Mouse (Mus musculus): ENCODE results near the gene Mageb18.
"Not testable (repeated sequence)": the region's sequence is repeated elsewhere in the genome, so short reads cannot be mapped to it uniquely, and the experiment has no call there.

Gene Mageb18

GRCm38 (mm10) chrX:92599472-92599871 lies at the start of gene Mageb18:
TSS of gene Mageb18 (minus strand) at chrX:92599572.
- no peaks in the 10 kb centered on the region for H3K27me3 ChIP-seq (ENCODE audit: insufficient read depth, low read length)
- no peak within 1 kb of the TSS for H3K4me3 ChIP-seq (replicated peaks; ENCODE audit: low read length)
- no peaks in the 10 kb centered on the region for H3K4me1 ChIP-seq (replicated peaks; ENCODE audit: low read depth, low read length)
- no peaks in the 10 kb centered on the region for H3K36me3 ChIP-seq (ENCODE audit: insufficient read depth, low read length)
- H3K9me3 ChIP-seq (ENCODE audit: low read length), result no peaks in the 10 kb centered on the region
- TF ChIP-seq CTCF (conservative IDR thresholded peaks at IDR 0.05; ENCODE audit: low read length), result no peak
- TF ChIP-seq POU5F1 (IDR thresholded peaks at IDR 0.05; ENCODE audit: borderline replicate concordance, low read length), result no peak
- TF ChIP-seq NANOG (IDR thresholded peaks at IDR 0.05; ENCODE audit: borderline replicate concordance, low read length), result no peak

DNA sequence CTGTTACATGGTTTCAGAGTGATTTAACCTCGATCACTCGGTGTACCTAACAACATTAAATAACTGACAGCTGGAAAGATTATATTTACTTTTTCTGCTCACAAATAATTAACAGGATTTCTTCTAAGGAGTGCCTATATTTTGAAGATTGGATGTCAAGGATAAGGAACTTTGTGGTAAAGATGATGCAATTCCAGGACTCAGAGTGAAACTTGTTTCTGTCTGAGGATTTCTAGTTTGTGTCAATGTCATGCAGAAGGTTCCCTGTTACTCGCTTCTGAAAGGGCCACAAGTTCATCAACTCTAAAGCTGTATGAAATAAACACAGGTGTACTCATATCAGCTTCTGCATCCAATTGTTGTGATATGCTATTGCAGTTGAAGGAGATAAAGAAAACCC lies 13.4 kb upstream of the Mageb18 start:
- Histone ChIP-seq H3K4me3 (replicated peaks; ENCODE audit: low read length) (no peak overlapping the region), H3K27me3 (ENCODE audit: insufficient read depth, low read length) (no peaks in the 10 kb centered on the region), H3K4me1 (replicated peaks; ENCODE audit: low read depth, low read length) (no peaks in the 10 kb centered on the region), H3K36me3 (ENCODE audit: insufficient read depth, low read length) (no peaks in the 10 kb centered on the region), H3K9me3 (ENCODE audit: low read length) (peaks cover 6% of the 10 kb centered on the region; the same call in 1 of the 2 replicates)
- TF ChIP-seq NANOG (IDR thresholded peaks at IDR 0.05; ENCODE audit: borderline replicate concordance, low read length) (no peak), POU5F1 (IDR thresholded peaks at IDR 0.05; ENCODE audit: borderline replicate concordance, low read length) (no peak), CTCF (conservative IDR thresholded peaks at IDR 0.05; ENCODE audit: low read length) (no peak)

GRCm38 (mm10) chrX:92610466-92610865 lies 11.1 kb upstream of the Mageb18 start:
- H3K36me3 ChIP-seq (ENCODE audit: insufficient read depth, low read length), result no peaks in the 10 kb centered on the region
- no peaks in the 10 kb centered on the region for H3K27me3 ChIP-seq (ENCODE audit: insufficient read depth, low read length)
- TF ChIP-seq CTCF (conservative IDR thresholded peaks at IDR 0.05; ENCODE audit: low read length) (no peak), POU5F1 (IDR thresholded peaks at IDR 0.05; ENCODE audit: borderline replicate concordance, low read length) (no peak), NANOG (IDR thresholded peaks at IDR 0.05; ENCODE audit: borderline replicate concordance, low read length) (no peak)
- peaks cover 6% of the 10 kb centered on the region; the same call in 1 of the 2 replicates for H3K9me3 ChIP-seq (ENCODE audit: low read length)
- no peaks in the 10 kb centered on the region for H3K4me1 ChIP-seq (replicated peaks; ENCODE audit: low read depth, low read length)
- H3K4me3 ChIP-seq (replicated peaks; ENCODE audit: low read length), result no peak overlapping the region

GRCm38 (mm10) chrX:92597324-92597723 lies 2.0 kb downstream of the Mageb18 start:
- no peaks in the 10 kb centered on the region for H3K9me3 ChIP-seq (ENCODE audit: low read length)
- H3K36me3 ChIP-seq (ENCODE audit: insufficient read depth, low read length), result no peaks in the 10 kb centered on the region
- H3K4me3 ChIP-seq (replicated peaks; ENCODE audit: low read length), result no peak overlapping the region
- no peak for TF ChIP-seq NANOG (IDR thresholded peaks at IDR 0.05; ENCODE audit: borderline replicate concordance, low read length)
- 0 out of 2 replicates have a peak, but pooled peaks have one; percentile 15 for TF ChIP-seq CTCF (conservative IDR thresholded peaks at IDR 0.05; ENCODE audit: low read length)
- H3K27me3 ChIP-seq (ENCODE audit: insufficient read depth, low read length), result no peaks in the 10 kb centered on the region
- no peaks in the 10 kb centered on the region for H3K4me1 ChIP-seq (replicated peaks; ENCODE audit: low read depth, low read length)

DNA sequence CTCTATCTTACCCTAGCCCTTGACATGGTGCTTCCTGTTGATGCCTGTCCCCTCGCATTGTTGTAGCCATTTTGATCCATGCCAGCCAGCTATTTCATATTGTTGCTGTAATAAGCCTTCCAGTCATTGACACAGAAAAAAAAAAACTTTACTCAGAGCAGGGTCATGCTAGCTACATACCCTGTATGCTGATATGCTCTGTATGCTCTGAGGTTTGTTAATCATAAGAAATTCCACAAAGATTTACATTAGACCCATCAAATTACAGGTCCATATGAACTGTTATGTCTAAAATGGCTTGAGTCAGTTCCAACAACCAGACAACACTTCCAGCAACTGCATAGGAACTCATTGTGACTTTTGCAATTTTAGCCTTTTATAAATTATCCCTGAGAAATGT lies 71.5 kb downstream of the Mageb18 start:
- H3K27me3 ChIP-seq (ENCODE audit: insufficient read depth, low read length), result no peaks in the 10 kb centered on the region
- H3K4me1 ChIP-seq (replicated peaks; ENCODE audit: low read depth, low read length), result no peaks in the 10 kb centered on the region
- no peaks in the 10 kb centered on the region for H3K9me3 ChIP-seq (ENCODE audit: low read length)
- H3K4me3 ChIP-seq (replicated peaks; ENCODE audit: low read length), result no peak overlapping the region
- H3K36me3 ChIP-seq (ENCODE audit: insufficient read depth, low read length), result no peaks in the 10 kb centered on the region
- TF ChIP-seq NANOG (IDR thresholded peaks at IDR 0.05; ENCODE audit: borderline replicate concordance, low read length), result no peak
- TF ChIP-seq POU5F1 (IDR thresholded peaks at IDR 0.05; ENCODE audit: borderline replicate concordance, low read length), result no peak
- no peak for TF ChIP-seq CTCF (conservative IDR thresholded peaks at IDR 0.05; ENCODE audit: low read length)

DNA sequence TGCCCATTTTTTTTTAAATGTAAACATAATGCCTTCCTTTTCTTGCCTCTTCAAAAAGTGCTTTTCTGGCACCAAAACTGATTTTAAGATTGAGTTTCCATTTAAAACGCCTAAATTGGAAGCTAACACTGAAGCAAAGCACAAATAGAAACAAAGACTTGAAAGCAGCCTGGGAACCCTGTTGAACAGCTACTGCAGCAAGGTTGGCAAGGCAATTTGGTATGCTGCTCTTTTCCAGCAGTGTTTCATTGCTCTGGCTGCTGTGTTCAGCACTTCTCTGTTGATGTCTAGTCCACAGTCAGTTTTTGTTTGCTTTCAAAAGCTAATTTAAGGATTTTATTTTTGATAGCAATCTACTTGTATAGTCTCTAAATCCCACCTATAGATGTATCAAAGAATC lies 101.1 kb downstream of the Mageb18 start:
- Histone ChIP-seq H3K9me3 (ENCODE audit: low read length) (no peaks in the 10 kb centered on the region), H3K36me3 (ENCODE audit: insufficient read depth, low read length) (no peaks in the 10 kb centered on the region), H3K4me3 (replicated peaks; ENCODE audit: low read length) (no peak overlapping the region), H3K4me1 (replicated peaks; ENCODE audit: low read depth, low read length) (no peaks in the 10 kb centered on the region), H3K27me3 (ENCODE audit: insufficient read depth, low read length) (no peaks in the 10 kb centered on the region)
- TF ChIP-seq POU5F1 (IDR thresholded peaks at IDR 0.05; ENCODE audit: borderline replicate concordance, low read length) (no peak), NANOG (IDR thresholded peaks at IDR 0.05; ENCODE audit: borderline replicate concordance, low read length) (no peak), CTCF (conservative IDR thresholded peaks at IDR 0.05; ENCODE audit: low read length) (no peak)

- not testable (repeated sequence) for H3K9me3 ChIP-seq (ENCODE audit: low read length); H3K4me1 ChIP-seq (replicated peaks; ENCODE audit: low read depth, low read length); H3K27me3 ChIP-seq (ENCODE audit: insufficient read depth, low read length); H3K4me3 ChIP-seq (replicated peaks; ENCODE audit: low read length); H3K36me3 ChIP-seq (ENCODE audit: insufficient read depth, low read length)
Observed at GRCm38 (mm10) chrX:92489649-92490048, 109.7 kb downstream of the Mageb18 start, which contains the start of gene Gm5941. TSS of gene Gm5941 (plus strand) at chrX:92489949.

DNA sequence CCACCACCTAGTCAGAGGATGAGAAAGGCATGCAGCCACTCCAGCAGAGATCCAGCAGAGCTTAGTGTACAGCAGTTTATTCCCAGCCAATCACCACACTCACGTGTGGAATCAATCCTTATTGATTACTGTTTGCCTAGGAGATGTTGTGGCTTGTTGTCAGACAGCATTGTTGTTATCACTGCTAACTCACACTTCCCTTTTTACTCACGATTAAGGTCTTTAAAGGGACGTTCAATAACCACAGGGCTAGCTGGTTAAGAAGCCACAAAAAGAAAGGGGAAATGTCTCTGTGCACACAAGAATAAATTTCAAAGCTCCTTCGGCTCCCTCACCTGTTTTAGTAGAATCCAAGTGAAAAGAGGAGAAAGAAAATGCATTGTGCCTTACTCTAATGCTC lies 134.6 kb downstream of the Mageb18 start:
- Histone ChIP-seq H3K27me3 (ENCODE audit: insufficient read depth, low read length) (no peaks in the 10 kb centered on the region), H3K4me1 (replicated peaks; ENCODE audit: low read depth, low read length) (no peaks in the 10 kb centered on the region), H3K4me3 (replicated peaks; ENCODE audit: low read length) (no peak overlapping the region), H3K36me3 (ENCODE audit: insufficient read depth, low read length) (no peaks in the 10 kb centered on the region), H3K9me3 (ENCODE audit: low read length) (no peaks in the 10 kb centered on the region)
- TF ChIP-seq NANOG (IDR thresholded peaks at IDR 0.05; ENCODE audit: borderline replicate concordance, low read length), result no peak
- no peak for TF ChIP-seq POU5F1 (IDR thresholded peaks at IDR 0.05; ENCODE audit: borderline replicate concordance, low read length)
- TF ChIP-seq CTCF (conservative IDR thresholded peaks at IDR 0.05; ENCODE audit: low read length), result no peak

GRCm38 (mm10) chrX:92460496-92460895 lies 138.9 kb downstream of the Mageb18 start:
- Histone ChIP-seq H3K27me3 (ENCODE audit: insufficient read depth, low read length) (no peaks in the 10 kb centered on the region), H3K4me3 (replicated peaks; ENCODE audit: low read length) (no peak overlapping the region), H3K9me3 (ENCODE audit: low read length) (no peaks in the 10 kb centered on the region), H3K4me1 (replicated peaks; ENCODE audit: low read depth, low read length) (no peaks in the 10 kb centered on the region), H3K36me3 (ENCODE audit: insufficient read depth, low read length) (no peaks in the 10 kb centered on the region)
- TF ChIP-seq POU5F1 (IDR thresholded peaks at IDR 0.05; ENCODE audit: borderline replicate concordance, low read length) (no peak), NANOG (IDR thresholded peaks at IDR 0.05; ENCODE audit: borderline replicate concordance, low read length) (no peak), CTCF (conservative IDR thresholded peaks at IDR 0.05; ENCODE audit: low read length) (no peak)
